Mouse (Mus musculus) midbrain, embryonic 12.5 days (tissue): ENCODE data around the gene Gstp2. TPM values are rescaled to one million over a fixed set of nuclear protein-coding genes. Genes with fewer than 3 reads are reported as not detected.
"Not testable (repeated sequence)": the region's sequence is repeated elsewhere in the genome, so short reads cannot be mapped to it uniquely, and the experiment has no call there.

Experiments used
- ATAC-seq: fragments of 200-750 bp; cut with Nextera tagmentation; 2 replicates; pipeline ENCODE4 v1.8.0; 2017; ENCODE audit warnings: low read depth, moderate TSS enrichment, moderate library complexity; ENCODE audit not compliant: low FRiP score
- H3K27ac ChIP-seq: fragments of 300-500 bp; sonication (generic); replicated peaks from 2 replicates; pipeline ENCODE4 v1.5.1; 2016; ENCODE audit warnings: mild to moderate bottlenecking
- H3K27me3 ChIP-seq: fragments of 300-500 bp; sonication (generic); 2 replicates; pipeline ENCODE4 v1.6.1; 2016; ENCODE audit warnings: mild to moderate bottlenecking
- H3K36me3 ChIP-seq: fragments of 300-500 bp; sonication (generic); 2 replicates; pipeline ENCODE4 v1.6.1; 2016
- H3K4me1 ChIP-seq: fragments of 300-500 bp; sonication (generic); 2 replicates; pipeline ENCODE4 v1.6.1; 2016
- H3K4me2 ChIP-seq: fragments of 300-500 bp; sonication (generic); replicated peaks from 2 replicates; pipeline ENCODE4 v1.6.1; 2016; ENCODE audit warnings: mild to moderate bottlenecking, moderate library complexity
- H3K4me3 ChIP-seq: fragments of 300-500 bp; sonication (generic); 2 replicates; pipeline ENCODE4 v1.5.1; 2016; ENCODE audit warnings: mild to moderate bottlenecking
- H3K9ac ChIP-seq: fragments of 300-500 bp; sonication (generic); replicated peaks from 2 replicates; pipeline ENCODE4 v1.6.1; 2016; ENCODE audit warnings: mild to moderate bottlenecking, moderate library complexity
- H3K9me3 ChIP-seq: fragments of 300-500 bp; sonication (generic); 2 replicates; pipeline ENCODE4 v1.6.1; 2016; ENCODE audit warnings: mild to moderate bottlenecking
- WGBS: fragments of 180-500 bp; shearing (Covaris S2); methylation state at CpG from one replicate; pipeline ENCODE4 v1.1.7; 2016; 5-methylcytosine and 5-hydroxymethylcytosine counted together
- polyA plus RNA-seq: library from polyadenylated mRNA; unstranded; fragments of >200 nt; fragmentation: Nextera tagmentation; extraction: Ambion mirVana; gene quantifications from 2 replicates; pipeline ENCODE4 v1.2.1, GENCODE M21; 2016

Gene Gstp2
- polyA plus RNA-seq, 1 experiment from 2014 or later: 2.4 TPM

DNA sequence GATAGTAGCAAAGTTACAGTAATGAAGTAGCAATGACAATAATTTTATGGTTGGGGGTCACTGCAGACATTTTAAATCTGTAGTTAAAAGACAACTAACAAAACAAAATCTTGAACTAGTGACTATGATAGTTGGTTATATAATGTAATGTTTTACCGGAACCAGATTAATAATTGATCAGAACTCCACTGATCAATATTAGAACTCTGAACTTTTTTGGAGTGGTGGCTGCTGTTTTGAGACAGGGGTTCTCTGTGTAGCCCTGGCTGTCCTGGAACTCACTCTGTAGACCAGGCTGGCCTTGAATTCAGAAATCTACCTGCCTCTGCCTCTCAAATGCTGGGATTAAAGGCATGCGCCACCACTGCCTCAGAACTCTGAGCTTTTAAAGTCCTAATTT, 22.4 kb upstream of the Gstp2 start:
- not testable (repeated sequence) for H3K27me3 ChIP-seq, H3K9ac ChIP-seq, H3K36me3 ChIP-seq, H3K27ac ChIP-seq, H3K4me3 ChIP-seq, H3K4me2 ChIP-seq, H3K4me1 ChIP-seq, H3K9me3 ChIP-seq, ATAC-seq
- 96% methylated on average over 2 of the region's 2 CpGs for WGBS

DNA sequence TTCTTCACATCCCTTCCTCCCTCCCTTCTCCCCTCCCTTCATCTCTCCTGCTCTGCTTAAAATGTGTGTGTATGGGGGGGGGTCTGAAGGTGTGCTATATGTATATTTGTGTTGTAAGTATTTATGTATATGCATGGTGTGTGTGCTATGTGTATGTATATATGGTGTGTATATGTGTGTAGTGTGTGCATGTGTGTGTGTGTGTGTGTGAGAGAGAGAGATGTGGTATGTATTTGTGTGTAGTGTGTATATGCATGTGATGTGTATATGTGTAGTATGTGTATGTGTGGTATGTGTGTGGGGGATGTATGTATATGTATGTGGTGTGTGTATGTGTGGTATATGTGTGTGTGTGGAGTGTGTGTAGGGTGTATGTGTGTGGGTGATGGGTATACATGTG, 21.1 kb upstream of the Gstp2 start:
- Histone ChIP-seq H3K27ac (no peak overlapping the region), H3K4me1 (no peaks in the 10 kb centered on the region), H3K9ac (no peak overlapping the region), H3K9me3 (no peaks in the 10 kb centered on the region), H3K4me2 (no peak overlapping the region), H3K27me3 (no peaks in the 10 kb centered on the region), H3K36me3 (no peaks in the 10 kb centered on the region), H3K4me3 (no peak overlapping the region)
- no peak for ATAC-seq

DNA sequence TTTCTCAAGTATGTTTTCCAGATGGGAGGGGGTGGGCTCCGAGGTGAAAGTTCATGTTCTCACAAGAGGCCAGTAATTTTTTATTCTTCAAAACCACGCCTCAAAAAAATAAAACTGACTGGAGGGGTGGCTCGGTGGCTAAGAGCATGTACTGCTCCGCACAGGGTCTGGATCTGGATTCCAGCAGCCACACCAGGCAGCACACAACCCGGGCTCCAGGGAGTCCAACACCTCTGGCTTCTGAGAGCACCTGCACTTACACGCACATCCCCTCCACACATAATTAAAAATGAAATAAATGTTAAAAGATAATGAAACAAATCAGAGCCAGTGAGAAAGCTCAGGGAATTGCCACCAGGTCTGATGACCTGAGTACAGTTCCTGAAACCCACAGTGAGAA, 20.5 kb upstream of the Gstp2 start:
- Histone ChIP-seq H3K27ac (no peak overlapping the region), H3K36me3 (no peaks in the 10 kb centered on the region), H3K4me3 (no peak overlapping the region), H3K4me2 (no peak overlapping the region), H3K9ac (no peak overlapping the region), H3K27me3 (no peaks in the 10 kb centered on the region), H3K4me1 (no peaks in the 10 kb centered on the region), H3K9me3 (no peaks in the 10 kb centered on the region)
- 88% methylated on average over 6 of the region's 6 CpGs for WGBS
- ATAC-seq: no peak

DNA sequence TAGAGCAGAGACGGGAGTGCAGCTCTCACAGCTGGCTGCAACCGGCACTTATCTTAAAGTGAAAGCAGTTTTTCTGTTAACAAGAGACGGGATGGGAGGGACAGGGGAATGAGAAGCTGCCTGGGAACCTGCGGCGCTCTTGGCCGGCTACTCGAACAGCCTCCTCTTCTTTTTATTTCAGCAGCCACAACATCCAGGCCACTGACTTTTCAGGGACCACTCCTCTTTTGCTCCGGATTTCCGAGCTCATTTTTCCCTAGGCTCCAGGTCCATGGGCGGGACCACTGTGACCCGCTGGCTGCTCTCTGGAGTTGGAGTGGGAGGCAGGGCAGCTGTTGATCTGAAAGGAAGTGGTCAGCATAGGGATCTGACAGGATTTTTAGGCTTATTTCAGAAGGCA, 18.7 kb upstream of the Gstp2 start:
- not testable (repeated sequence) for H3K27ac ChIP-seq, H3K36me3 ChIP-seq, H3K4me1 ChIP-seq, H3K9ac ChIP-seq, H3K4me3 ChIP-seq, H3K27me3 ChIP-seq, H3K9me3 ChIP-seq, ATAC-seq, H3K4me2 ChIP-seq
- WGBS: 73% methylated on average over 6 of the region's 11 CpGs

DNA sequence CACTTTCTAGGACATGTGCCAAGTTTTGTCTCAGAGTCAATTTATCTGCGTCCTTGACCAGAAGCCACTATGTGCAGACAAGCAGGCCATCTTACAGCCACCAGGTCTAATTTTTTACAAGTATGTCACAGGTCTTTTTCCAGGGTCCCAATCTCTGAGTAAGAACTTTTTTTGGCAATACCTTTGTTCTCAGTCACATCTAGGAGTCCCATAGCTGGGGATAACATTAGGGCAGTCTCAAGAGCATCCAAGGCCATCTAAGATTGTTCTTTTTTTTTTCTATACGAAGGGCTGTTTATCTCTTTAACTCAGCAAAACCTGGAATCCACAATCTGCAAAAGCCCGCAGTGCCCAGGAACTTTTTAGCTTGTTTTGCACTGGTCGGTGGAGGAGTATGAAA, 17.5 kb upstream of the Gstp2 start:
- H3K36me3 ChIP-seq, H3K4me2 ChIP-seq, H3K9me3 ChIP-seq, H3K4me1 ChIP-seq, ATAC-seq, H3K27ac ChIP-seq, H3K9ac ChIP-seq, H3K27me3 ChIP-seq, H3K4me3 ChIP-seq: not testable (repeated sequence)
- 87% methylated on average over 4 of the region's 4 CpGs for WGBS

DNA sequence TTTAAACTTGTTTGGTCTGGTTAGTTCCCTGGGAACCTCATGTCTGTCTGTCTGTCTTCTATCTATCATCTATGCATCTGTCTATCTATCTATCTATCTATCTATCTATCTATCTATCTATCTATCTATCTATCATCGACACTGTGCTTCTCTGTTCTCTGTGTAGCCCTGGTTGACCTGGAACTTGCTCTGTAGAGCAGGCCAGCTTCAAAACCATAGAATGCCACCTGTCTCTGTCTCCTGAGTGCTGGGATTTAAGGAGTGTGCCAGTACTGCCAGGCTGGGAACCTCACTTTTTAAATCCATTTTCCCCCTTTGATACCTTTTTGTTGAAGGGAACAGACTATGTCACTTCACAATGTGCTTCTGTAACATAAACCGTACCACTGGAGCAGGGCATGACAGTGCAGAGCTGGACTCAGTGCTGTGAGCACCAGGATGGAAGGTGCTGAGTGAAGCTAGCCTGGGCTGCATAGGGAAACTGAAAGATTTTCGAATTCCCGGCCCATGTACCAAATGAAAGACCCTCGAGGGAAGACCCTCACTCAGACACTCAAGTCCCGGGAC, 15.2 kb upstream of the Gstp2 start:
- Histone ChIP-seq H3K4me3 (no peak overlapping the region), H3K9me3 (no peaks in the 10 kb centered on the region), H3K27me3 (no peaks in the 10 kb centered on the region), H3K27ac (no peak overlapping the region), H3K36me3 (no peaks in the 10 kb centered on the region), H3K4me1 (no peaks in the 10 kb centered on the region), H3K9ac (no peak overlapping the region), H3K4me2 (no peak overlapping the region)
- no peak for ATAC-seq
- 84% methylated on average over 6 of the region's 6 CpGs for WGBS

DNA sequence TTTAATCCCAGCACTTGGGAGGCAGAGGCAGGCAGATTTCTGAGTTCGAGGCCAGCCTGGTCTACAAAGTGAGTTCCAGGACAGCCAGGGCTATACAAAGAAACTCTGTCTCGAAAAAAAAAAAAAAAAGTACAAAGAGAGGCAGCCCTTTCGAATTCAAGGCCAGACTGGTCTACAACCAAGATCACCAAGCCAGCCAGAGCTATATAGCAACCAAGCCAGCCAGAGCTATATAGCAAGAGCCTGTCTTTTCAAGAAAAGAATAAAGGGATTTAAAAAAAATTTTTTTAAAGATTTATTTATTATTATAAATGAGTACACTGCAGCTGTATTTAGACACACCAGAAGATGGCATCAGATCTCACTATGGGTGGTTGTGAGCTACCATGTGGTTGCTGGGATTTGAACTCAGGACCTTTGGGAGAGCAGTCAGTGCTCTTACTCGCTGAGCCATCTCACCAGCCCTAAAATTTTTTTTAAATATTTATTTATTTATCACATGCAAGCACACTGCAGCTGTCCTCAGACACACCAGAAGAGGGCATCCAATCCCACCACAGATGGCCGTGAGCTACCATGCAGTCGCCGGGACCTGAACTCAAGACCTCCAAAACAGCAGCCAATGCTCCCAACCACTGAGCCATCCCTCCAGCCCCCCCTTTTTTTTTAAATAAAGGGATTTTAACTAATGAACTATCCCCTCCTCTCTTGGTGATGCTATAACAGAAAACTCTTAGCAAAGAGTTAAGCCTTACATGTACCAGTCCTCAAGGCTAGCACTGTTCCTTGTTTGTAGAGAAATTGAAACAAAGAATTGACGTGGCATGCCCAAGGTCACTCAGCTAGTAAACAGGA, 14.4 kb upstream of the Gstp2 start:
- H3K4me1 ChIP-seq, H3K4me3 ChIP-seq: not testable (repeated sequence)
- 85% methylated on average over 8 of the region's 8 CpGs for WGBS

DNA sequence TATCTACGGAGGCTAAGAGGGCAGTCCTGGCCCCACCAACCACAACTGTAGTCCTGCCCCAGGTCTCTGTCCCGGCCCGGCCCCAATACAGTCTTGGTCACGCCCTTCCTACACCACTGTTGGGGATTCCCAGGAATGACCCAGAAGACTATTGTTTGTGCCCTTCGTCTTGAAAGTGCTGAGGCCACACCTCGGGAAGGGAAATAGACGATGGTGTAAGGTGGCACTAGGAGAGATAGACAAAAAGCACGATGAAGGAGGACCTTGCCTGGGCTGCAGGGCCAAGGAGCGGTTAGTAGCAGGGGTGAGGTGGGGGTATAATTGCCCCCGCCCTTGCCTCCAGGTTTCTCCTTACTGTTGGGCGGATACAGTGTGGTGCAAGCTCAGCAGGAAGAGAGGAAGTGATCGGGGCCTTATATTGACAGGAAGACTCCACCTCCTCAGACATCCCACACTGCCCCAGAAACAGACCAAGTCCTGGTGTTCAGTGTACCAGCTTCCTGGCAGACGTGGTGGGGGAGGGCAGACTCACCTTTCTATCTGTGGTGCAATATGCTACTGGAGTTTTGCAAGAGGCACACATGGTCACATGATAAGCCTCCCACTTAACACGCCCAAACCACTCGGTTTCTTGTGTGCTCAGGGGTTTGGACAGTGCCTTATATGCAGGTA, 13.4 kb upstream of the Gstp2 start, which contains the start of gene Gstp3:
Gene Gstp3 (minus strand): TSS at position 501 of the 672 bp plus-strand sequence.
- H3K4me2 ChIP-seq: no peak within 1 kb of the TSS
- no peaks in the 10 kb centered on the region for H3K4me1 ChIP-seq
- no peak within 1 kb of the TSS for H3K4me3 ChIP-seq
- H3K27me3 ChIP-seq: no peaks in the 10 kb centered on the region
- H3K9ac ChIP-seq: no peak within 1 kb of the TSS
- H3K9me3 ChIP-seq: no peaks in the 10 kb centered on the region
- no peaks in the 10 kb centered on the region for H3K36me3 ChIP-seq
- H3K27ac ChIP-seq: no peak within 1 kb of the TSS
- ATAC-seq: no peak
- WGBS: 85% methylated on average over 15 of the region's 15 CpGs

More for the DNA sequence above, 14.4 kb upstream of the Gstp2 start:
- ATAC-seq, H3K9me3 ChIP-seq, H3K4me2 ChIP-seq, H3K9ac ChIP-seq, H3K36me3 ChIP-seq, H3K27ac ChIP-seq, H3K27me3 ChIP-seq: not testable (repeated sequence)

DNA sequence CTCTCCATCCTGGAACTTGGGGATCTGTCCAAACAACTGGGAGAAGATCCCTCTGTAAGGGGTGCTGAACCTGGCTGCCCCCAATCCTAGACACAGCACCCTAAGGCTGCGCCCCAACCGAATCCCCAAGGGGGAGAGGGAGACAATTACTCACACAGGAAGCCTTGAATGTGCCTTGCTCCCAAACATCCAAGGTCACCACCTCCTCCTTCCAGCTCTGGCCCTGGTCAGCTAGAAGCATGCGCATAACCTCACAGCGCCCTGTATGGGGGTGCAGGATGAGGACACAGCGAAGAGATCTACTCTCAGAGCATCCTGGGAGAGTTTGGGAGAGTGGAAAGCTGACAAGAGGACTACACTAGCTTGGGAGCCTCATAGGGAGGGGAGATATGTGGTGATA, 12.8 kb upstream of the Gstp2 start:
- WGBS: 91% methylated on average over 5 of the region's 5 CpGs
- H3K9me3 ChIP-seq: no peaks in the 10 kb centered on the region

DNA sequence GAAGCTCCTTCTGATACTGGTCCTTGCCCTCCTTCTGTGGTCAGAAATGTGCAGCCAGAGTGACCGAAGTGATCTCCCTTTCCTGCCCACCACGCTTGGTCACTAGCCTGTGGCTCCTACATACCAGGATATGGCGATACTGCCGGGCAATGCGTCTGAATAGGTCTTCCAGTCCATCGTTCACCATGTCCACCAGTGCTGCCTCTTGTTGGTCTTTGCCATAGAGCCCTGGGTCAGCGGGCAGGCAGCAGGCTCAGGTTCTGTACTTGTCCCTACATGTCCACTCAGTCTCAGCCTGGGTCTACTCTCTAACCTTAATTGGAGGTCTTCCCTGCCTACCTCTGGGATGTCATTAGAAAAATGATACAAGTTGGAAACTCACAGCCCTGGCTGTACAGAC, 12.1 kb upstream of the Gstp2 start:
- Histone ChIP-seq H3K27ac (no peak overlapping the region), H3K9ac (no peak overlapping the region), H3K4me2 (no peak overlapping the region), H3K27me3 (no peaks in the 10 kb centered on the region), H3K4me1 (no peaks in the 10 kb centered on the region), H3K9me3 (no peaks in the 10 kb centered on the region), H3K4me3 (no peak overlapping the region), H3K36me3 (no peaks in the 10 kb centered on the region)
- no peak for ATAC-seq
- WGBS: 93% methylated on average over 7 of the region's 7 CpGs

More for the DNA sequence above, 12.8 kb upstream of the Gstp2 start:
- no peak for ATAC-seq
- Histone ChIP-seq H3K36me3 (no peaks in the 10 kb centered on the region), H3K4me1 (no peaks in the 10 kb centered on the region), H3K4me3 (no peak overlapping the region), H3K27me3 (no peaks in the 10 kb centered on the region), H3K9ac (no peak overlapping the region), H3K4me2 (no peak overlapping the region), H3K27ac (no peak overlapping the region)

DNA sequence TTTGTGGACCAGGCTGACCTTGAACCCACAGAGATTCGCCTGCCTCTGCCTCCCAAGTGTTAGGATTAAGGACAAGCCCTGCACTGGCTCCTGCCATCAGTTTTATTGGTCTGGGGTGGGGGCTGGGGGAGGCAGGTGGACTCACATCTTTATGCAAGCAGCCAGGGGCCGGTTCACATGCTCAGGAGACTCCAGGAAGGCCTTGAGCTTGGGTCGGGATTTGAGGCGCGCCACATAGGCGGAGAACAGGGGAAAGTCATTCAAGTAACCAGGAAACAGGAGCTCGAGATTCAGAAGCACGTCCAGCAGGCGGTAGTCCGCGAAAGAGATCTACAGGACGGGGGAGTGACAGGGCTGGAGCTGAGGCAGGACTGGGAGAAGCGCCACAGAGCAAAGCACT, 11.6 kb upstream of the Gstp2 start:
- Histone ChIP-seq H3K4me1 (no peaks in the 10 kb centered on the region), H3K4me3 (no peak overlapping the region), H3K27ac (no peak overlapping the region), H3K9ac (no peak overlapping the region), H3K36me3 (no peaks in the 10 kb centered on the region), H3K27me3 (no peaks in the 10 kb centered on the region), H3K4me2 (no peak overlapping the region), H3K9me3 (no peaks in the 10 kb centered on the region)
- ATAC-seq: no peak
- 79% methylated on average over 13 of the region's 13 CpGs for WGBS

DNA sequence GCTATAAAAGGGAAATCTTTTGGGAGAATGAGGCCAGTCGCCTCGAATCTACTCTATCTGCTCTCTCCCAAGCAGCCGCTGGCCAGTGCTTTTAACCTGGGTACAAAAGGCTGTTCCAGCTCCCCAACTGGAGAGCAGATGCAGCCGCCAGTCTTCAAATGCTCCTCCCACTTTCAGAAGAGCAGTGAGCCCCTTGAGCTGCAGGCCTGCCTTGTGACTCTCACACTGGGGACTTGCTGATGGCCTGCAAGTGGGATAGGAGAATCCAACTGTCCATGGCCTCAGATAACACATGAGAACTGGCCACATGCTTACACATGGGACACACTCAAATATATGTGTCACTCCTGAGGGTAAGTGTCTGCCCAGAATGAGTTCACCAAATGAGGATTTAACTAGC, 10.9 kb upstream of the Gstp2 start:
- no peak overlapping the region for H3K4me2 ChIP-seq
- no peaks in the 10 kb centered on the region for H3K9me3 ChIP-seq
- no peak for ATAC-seq
- H3K9ac ChIP-seq: no peak overlapping the region
- WGBS: 41% methylated on average over 4 of the region's 4 CpGs
- H3K27me3 ChIP-seq: no peaks in the 10 kb centered on the region
- H3K4me1 ChIP-seq: no peaks in the 10 kb centered on the region
- H3K36me3 ChIP-seq: no peaks in the 10 kb centered on the region
- H3K4me3 ChIP-seq: no peak overlapping the region
- no peak overlapping the region for H3K27ac ChIP-seq
